Mouse (Mus musculus): Measurements from ENCODE around the gene Nsun7. TPM values are rescaled to one million over a fixed set of nuclear protein-coding genes. Genes with fewer than 3 reads are reported as not detected.

Nsun7 gene
- total RNA-seq, 2 experiments from 2014 or later = 0.08 TPM; not detected in 1

- no peak for DNase-seq
- intact Hi-C loops (cut with DNase I) = no loop called here
Observed at GRCm38 (mm10) chr5:66327949-66328726, 68.4 kb downstream of the Nsun7 start.

GRCm38 (mm10) chr5:66328766-66329165, 69.1 kb downstream of the Nsun7 start:
- intact Hi-C loops (cut with DNase I) = no loop called here
- DNase-seq = no peak

GRCm38 (mm10) chr5:66330806-66331205, 71.1 kb downstream of the Nsun7 start:
- intact Hi-C loops (cut with DNase I) = no loop called here
- no peak for DNase-seq

GRCm38 (mm10) chr5:66337025-66337968, 77.6 kb downstream of the Nsun7 start:
- DNase-seq = peak; percentile 54 to 59
- intact Hi-C loops (cut with DNase I) = no loop called here

GRCm38 (mm10) chr5:66337969-66338345, 78.3 kb downstream of the Nsun7 start:
- peak; percentile 60 to 68 for DNase-seq
- intact Hi-C loops (cut with DNase I) = no loop called here

GRCm38 (mm10) chr5:66338583-66338982, 78.9 kb downstream of the Nsun7 start:
- intact Hi-C loops (cut with DNase I) = no loop called here
- DNase-seq = peak in 1 of 2 experiments; percentile 26

- intact Hi-C loops (cut with DNase I) = no loop called here
- DNase-seq = no peak
Observed at GRCm38 (mm10) chr5:66340356-66341102, 80.8 kb downstream of the Nsun7 start.

GRCm38 (mm10) chr5:66341848-66342247, 82.2 kb downstream of the Nsun7 start:
- intact Hi-C loops (cut with DNase I) = no loop called here
- no peak for DNase-seq

- intact Hi-C loops (cut with DNase I) = no loop called here
- DNase-seq = no peak
Observed at GRCm38 (mm10) chr5:66342285-66342684, 82.6 kb downstream of the Nsun7 start.

GRCm38 (mm10) chr5:66344182-66344581, 84.5 kb downstream of the Nsun7 start:
- intact Hi-C loops (cut with DNase I) = no loop called here

GRCm38 (mm10) chr5:66345140-66345539, 85.4 kb downstream of the Nsun7 start:
- no peak for DNase-seq
- intact Hi-C loops (cut with DNase I) = no loop called here

More at GRCm38 (mm10) chr5:66344182-66344581, 84.5 kb downstream of the Nsun7 start:
- no peak for DNase-seq

GRCm38 (mm10) chr5:66346756-66347155, 87.1 kb downstream of the Nsun7 start:
- intact Hi-C loops (cut with DNase I) = no loop called here
- DNase-seq = no peak

Other genes starting within 250 kb of the Nsun7 start
- 1 to 10 TPM; 1.6 to 1.7 TPM for gene Rbm47, start 86.8 kb upstream of the Nsun7 start, total RNA-seq (2021)

Data from heart, postnatal 36 days (tissue).